Mouse (Mus musculus) gonadal fat pad, adult 2 months (tissue): ENCODE data around the gene Shank2. TPM values are rescaled to one million over a fixed set of nuclear protein-coding genes. Genes with fewer than 3 reads are reported as not detected.

Experiments used
- DNase-seq: peaks from one replicate; pipeline ENCODE4 v3.0.0-alpha.2; 2012; ENCODE audit warnings: low read depth
- polyA plus RNA-seq: library from polyadenylated mRNA; depleted of rRNA; stranded (reverse); fragments of >200 nt; gene quantifications from 2 replicates; pipeline ENCODE4 v1.2.3, GENCODE M21; 2012

Shank2 gene
- polyA plus RNA-seq, 1 experiment = 0.34 TPM

DNA sequence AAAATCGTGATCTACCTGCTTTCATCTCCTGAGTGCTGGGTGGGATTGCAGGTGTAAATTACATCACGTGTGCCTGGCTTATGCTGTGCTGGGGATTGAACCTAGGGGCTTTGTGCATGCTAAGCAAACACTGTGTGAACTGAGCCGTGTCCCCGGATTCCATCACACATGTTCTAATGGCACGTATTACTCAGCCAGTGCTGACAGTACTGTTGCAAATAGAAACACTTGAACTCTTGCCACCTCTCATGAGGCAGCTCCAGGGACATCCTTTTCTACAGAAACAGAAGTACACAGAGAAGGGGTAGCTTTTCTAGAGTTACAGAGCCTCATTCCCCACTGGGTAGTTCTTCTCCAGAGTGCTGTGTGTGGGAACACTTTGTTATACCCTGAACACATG is 168.5 kb downstream of the Shank2 start:
- DNase-seq = no peak

- no peak for DNase-seq
Measured at GRCm38 (mm10) chr7:144170686-144171085, 169.0 kb downstream of the Shank2 start.

DNA sequence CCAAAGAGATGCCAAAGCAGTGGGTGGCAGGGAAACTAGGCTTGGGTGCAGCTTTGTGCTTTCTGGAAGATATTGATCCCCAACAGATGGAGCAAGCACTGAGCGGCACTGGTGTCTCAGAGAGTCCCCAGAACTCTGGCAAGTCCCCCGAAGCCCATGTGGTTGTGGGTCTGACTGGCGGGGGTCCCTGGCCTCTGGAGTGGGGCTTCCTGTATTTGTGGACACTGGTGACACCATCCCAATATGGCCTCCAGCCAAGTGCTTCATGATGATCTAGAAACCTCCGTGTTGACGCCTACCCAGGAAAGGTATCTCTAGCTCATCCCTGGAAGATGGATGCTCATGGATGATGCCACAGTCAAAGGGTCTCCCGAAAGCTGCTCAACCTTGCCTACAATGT is 172.1 kb downstream of the Shank2 start:
- no peak for DNase-seq

DNA sequence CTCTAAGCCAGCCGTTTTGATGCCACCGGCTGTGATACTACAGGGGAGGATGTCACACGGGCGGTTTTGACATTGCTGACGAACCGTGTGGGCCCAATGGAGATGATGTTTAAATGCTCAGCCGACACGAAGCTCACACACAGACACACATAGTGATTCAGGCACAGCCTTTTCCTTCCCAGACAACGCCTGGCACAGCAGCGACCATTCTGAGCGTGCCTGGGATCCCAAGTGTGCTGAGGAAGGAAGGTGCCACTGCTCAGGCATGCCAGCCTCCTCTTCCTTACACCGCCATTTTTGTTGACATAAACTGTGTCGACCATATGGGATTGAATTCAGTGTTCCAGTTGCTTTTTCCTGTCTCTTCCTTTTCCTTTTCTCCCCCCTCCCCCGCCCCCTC is 172.6 kb downstream of the Shank2 start:
- DNase-seq = no peak

DNA sequence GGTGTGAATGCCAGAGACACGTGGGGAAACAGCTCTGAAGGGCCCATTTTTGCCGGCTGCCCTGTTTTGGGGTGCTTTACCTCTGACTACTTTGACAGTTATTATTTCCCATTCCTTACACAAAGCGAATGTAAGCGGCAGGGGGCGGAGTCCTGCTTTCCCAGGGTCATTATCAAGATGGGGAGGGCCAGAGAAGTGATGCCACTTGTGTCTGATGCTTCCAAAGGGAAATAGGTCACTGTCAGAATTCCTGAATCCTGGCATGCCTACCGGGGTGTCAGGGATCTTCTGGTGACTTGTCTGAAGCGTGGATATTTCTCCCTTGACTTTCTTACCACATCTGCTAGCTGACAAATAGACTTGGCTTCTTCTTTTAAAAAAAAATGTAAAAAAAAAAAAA is 173.3 kb downstream of the Shank2 start:
- no peak for DNase-seq

GRCm38 (mm10) chr7:144175481-144176233 is 173.9 kb downstream of the Shank2 start:
- peak; percentile 28 for DNase-seq

- DNase-seq = no peak
Measured at GRCm38 (mm10) chr7:144176234-144176730, 174.6 kb downstream of the Shank2 start.

GRCm38 (mm10) chr7:144179436-144179835 is 177.7 kb downstream of the Shank2 start:
- no peak for DNase-seq

DNA sequence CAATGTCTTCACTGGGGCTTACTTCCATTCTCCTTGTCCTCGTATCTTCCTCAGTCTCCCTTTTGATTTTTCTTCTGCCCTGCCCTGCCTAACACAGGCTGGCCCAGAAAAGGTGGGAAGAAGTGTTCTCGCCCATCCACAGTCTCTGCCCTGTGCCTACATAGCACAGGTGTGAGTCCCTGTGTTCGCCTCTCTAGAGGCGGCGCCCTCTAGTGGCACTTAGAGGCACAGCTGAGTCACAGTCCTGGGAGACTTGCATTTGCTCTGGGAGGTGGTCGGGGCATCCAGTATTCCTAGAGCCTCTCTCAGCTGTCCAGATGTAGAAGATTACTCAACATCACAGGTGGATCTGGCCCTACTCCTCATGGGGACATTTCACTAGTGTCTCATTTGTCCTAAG is 179.2 kb downstream of the Shank2 start:
- DNase-seq = no peak

DNA sequence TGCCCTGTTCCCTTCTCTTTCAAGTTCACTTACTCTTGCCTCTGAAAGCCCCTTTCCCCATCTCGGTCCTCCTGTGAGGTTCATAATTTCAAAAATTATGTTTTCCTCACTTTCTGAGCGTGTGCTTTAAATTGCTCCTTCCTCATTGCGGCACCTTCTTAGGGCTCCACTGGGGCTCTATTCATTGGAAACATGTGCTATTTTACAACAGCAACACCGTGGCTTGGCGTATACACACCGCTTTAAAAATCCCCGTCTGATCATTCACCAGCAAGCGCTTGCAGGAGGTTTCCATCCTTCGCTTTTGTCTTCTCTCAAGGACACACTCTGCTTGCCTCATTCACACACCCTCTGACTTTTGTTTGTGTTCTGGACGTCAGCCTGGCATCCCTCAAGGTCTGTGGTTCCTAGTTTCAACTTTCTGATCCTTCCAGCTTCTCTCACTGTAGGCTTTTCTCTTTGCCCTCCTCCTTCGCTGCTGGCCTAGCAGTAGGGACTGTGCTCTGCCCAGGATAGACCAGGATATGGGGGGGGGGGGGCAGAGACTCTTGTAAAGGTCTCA is 186.2 kb downstream of the Shank2 start:
- DNase-seq = no peak

GRCm38 (mm10) chr7:144189446-144189845 is 187.7 kb downstream of the Shank2 start:
- DNase-seq = no peak

DNA sequence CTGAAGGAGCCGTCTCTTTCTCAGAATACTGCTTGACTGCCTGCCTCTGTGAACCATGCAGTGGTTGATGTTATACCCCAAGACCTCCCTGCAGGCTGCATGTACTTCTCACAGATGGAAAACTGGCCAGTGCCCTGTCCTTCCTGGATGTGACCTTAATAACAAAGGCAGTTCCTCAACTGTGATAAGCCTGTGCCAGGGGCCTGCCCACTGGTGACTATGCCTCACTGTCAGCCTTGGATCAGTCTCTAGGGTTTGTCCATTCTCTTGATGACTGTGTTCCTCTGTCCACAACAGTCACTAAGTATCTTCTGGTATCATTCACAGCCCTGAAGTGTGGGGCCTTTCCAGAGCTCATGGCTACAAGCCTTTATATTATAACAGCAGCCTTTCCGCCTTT is 196.8 kb downstream of the Shank2 start:
- no peak for DNase-seq

DNA sequence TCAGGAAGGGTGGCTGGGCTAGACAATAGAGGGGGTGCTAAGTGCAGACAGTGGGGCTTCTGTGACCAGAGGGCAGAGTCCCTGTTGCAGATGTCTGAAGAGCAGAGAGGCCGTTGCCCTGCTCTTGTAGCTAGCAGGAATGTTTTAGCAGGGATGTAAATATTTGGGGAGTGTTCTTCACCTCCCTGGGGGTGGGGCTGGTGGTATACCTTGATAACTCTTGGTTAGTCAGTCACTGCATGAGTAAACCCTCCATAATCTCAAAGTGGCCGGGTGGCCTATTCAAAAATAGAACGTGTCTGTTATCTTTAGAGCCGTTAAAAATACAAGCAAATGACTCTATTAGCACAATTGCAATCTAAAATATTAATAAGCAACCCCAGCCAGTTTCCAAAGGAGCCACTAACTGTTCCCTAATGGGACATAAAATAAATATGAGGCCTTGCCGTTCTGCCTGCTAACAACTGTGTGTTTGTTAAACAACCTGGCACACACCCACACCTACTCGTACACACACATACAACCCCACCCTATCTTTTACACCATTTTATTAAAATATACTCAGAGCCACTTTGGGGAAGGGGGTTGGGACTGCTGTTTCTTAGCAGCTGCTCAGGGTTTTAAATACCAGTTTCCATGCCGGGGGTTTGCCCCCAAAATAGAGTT is 200.4 kb downstream of the Shank2 start:
- no peak for DNase-seq

DNA sequence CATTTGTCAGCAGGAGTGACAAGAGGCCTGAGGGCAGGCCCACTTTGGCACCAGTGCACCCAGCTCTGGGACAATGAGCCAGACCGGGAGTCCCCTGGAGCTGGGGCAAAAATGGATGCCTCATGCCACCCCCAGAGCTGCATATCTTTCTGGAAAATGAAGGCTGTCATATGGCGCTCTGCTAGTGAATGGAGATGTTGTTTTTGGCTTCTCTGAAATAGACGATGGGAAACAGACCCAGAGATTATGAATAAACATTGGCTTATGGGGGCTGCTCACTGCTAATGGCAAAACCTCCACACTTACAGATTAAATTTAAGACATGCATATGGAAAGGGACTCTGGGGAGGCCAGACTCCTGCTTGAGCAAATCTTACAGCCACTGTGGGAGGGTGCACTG is 202.6 kb downstream of the Shank2 start:
- no peak for DNase-seq

- no peak for DNase-seq
Measured at GRCm38 (mm10) chr7:144205161-144205560, 203.4 kb downstream of the Shank2 start.

GRCm38 (mm10) chr7:144205837-144206236 is 204.1 kb downstream of the Shank2 start:
- DNase-seq = no peak

- no peak for DNase-seq
Measured at GRCm38 (mm10) chr7:144206254-144206653, 204.5 kb downstream of the Shank2 start.

DNA sequence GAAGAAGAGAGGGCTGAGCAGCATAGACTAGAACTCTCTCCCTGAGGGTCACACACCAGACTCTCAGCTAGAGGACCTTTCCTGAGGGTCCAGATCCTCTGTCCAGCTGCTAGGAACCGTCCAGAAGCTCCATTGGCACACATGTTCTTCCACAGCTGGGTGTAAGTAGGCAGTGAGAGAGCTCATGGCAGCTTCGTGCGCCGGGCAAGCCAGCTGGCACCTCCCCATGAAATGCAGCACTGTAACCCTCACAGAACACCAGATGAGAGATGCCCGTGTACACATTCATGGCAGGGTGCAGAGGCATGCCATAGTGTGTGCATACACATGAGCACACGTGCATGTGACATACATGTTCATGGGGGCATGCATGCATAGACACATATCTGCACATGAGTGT is 205.4 kb downstream of the Shank2 start:
- DNase-seq = no peak

DNA sequence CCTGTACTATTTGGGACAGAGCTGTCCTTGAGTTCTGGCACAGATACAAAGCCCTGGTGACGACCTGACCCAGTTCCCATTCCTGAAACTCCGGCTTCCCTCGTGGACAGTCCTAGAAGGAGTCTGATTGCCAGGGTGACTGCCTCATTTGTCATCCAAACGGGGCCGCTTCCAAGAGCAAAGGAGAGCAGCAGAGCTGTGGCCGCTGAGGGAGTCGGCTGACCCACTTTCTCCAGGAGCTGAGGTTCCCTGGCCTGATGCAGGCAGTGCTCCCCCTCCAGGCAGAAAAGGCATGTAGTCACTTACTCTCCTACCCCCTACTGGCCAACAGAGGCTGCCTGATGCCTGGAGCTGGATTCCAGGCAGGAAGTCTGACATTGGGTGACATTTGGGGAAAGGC is 206.1 kb downstream of the Shank2 start:
- no peak for DNase-seq

- no peak for DNase-seq
Measured at GRCm38 (mm10) chr7:144208628-144209027, 206.9 kb downstream of the Shank2 start.

DNA sequence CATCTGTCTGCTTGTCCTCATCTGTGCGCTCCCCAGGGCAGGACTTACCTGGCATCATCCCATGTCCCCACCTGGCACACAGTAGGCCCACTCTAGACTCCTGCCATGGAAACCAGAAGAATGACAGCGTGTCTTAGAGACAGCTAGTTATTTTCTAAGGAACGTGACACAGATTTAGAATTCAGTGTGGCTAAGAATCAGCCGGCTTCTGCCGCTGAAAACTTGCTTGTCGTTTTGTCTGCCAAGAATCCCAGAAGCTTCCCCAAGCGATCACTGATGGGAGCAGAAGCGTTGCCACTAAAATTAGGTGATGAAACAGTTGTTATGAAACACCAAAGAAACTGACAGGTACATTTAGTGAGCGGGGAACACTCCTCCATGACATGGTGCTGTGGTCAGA is 208.8 kb downstream of the Shank2 start:
- DNase-seq = no peak

DNA sequence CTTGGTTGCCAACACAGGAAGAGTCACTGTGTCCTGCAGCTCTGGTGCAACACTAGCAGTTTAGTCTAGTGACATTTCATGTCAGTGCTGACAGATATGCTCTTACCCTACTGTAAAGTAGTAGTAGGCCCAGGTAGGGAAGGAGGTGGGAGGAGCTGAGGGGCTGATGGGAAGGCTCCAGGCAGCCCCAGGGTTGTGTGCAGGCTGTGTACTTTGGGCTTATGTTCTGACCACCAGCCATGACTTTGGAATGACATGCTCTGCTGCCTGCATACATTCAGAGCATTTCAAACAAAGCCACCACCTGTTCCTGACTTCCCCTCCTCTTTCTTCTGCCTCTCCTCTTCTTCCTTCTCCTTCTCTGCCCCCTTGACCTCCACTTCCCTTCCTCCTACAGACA is 211.0 kb downstream of the Shank2 start:
- no peak for DNase-seq

DNA sequence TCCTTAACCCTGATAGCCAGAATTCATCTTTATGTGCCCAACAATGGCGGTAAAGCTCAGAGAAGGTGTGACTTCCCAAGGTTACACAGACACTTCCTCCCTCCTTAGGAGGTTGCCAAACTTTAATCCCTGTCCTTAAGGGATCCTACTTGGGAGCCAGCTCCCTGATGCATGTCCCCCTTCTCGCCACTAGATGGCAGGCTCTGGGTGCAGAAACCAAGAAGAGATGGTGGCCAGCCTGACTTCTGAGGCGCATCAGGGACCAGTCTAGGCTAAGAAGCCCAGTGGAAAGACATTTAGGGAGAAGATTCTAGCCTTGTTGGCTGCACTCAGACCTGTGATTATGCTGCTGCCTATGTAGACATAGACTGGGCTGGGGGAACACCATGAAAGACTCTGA is 215.5 kb downstream of the Shank2 start:
- peak; percentile 16 for DNase-seq
